Mouse (Mus musculus) urinary bladder, postnatal 14 days (tissue): ENCODE results near the gene Galc.

ENCODE experiments used
- DNase-seq: peaks from one replicate; pipeline ENCODE4 v3.0.0; 2021; ENCODE audit warnings: low spot score

The Galc gene

GRCm38 (mm10) chr12:98258845-98259517 is at the start of gene Galc:
Gene Galc (minus strand): TSS chr12:98259459.
- DNase-seq = peak; percentile 87

GRCm38 (mm10) chr12:98307179-98307915 is 48.1 kb upstream of the Galc start:
- DNase-seq = no peak

GRCm38 (mm10) chr12:98303013-98303412 is 43.8 kb upstream of the Galc start:
- no peak for DNase-seq

- DNase-seq = no peak
Observed at GRCm38 (mm10) chr12:98301980-98302379, 42.7 kb upstream of the Galc start.

GRCm38 (mm10) chr12:98294241-98294640 is 35.0 kb upstream of the Galc start:
- no peak for DNase-seq

GRCm38 (mm10) chr12:98292278-98292677 is 33.0 kb upstream of the Galc start:
- no peak for DNase-seq

GRCm38 (mm10) chr12:98290475-98290874 is 31.2 kb upstream of the Galc start:
- no peak for DNase-seq

GRCm38 (mm10) chr12:98284477-98284876 is 25.2 kb upstream of the Galc start:
- no peak for DNase-seq

- no peak for DNase-seq
Observed at GRCm38 (mm10) chr12:98283487-98283860, 24.2 kb upstream of the Galc start.

GRCm38 (mm10) chr12:98282776-98283486 is 23.7 kb upstream of the Galc start:
- DNase-seq = no peak

- no peak for DNase-seq
Observed at GRCm38 (mm10) chr12:98280996-98281395, 21.7 kb upstream of the Galc start.

GRCm38 (mm10) chr12:98280530-98280929 is 21.3 kb upstream of the Galc start:
- peak; percentile 43 for DNase-seq

GRCm38 (mm10) chr12:98272433-98272832 is 13.2 kb upstream of the Galc start:
- no peak for DNase-seq

- no peak for DNase-seq
Observed at GRCm38 (mm10) chr12:98270810-98271566, 11.7 kb upstream of the Galc start.

GRCm38 (mm10) chr12:98269791-98270745 is 10.8 kb upstream of the Galc start:
- no peak for DNase-seq

GRCm38 (mm10) chr12:98268441-98269369 is 9.4 kb upstream of the Galc start, which contains the start of gene Gpr65:
Gene Gpr65 (plus strand): TSS chr12:98268635.
- DNase-seq = no peak

GRCm38 (mm10) chr12:98265697-98266096 is 6.4 kb upstream of the Galc start:
- no peak for DNase-seq

- DNase-seq = no peak
Observed at GRCm38 (mm10) chr12:98259518-98259852, 226 bp upstream of the Galc start.

- no peak for DNase-seq
Observed at GRCm38 (mm10) chr12:98258371-98258844, 851 bp downstream of the Galc start.
